Mouse (Mus musculus) erythroblast, embryonic 14.5 days (primary cell): ENCODE measurements around the gene Sec24b. TPM values are rescaled to one million over a fixed set of nuclear protein-coding genes. Genes with fewer than 3 reads are reported as not detected.

ENCODE experiments used
- H3K27me3 ChIP-seq: 2 replicates; pipeline ENCODE4 v1.6.1; 2012; ENCODE audit warnings: inconsistent platforms; ENCODE audit not compliant: control insufficient read depth
- H3K36me3 ChIP-seq: 2 replicates; pipeline ENCODE4 v1.6.1; 2012; ENCODE audit warnings: mild to moderate bottlenecking, inconsistent platforms; ENCODE audit not compliant: control insufficient read depth
- H3K4me1 ChIP-seq: 2 replicates; pipeline ENCODE4 v1.6.1; 2012; ENCODE audit warnings: inconsistent platforms; ENCODE audit not compliant: control insufficient read depth
- H3K4me3 ChIP-seq: replicated peaks from 2 replicates; pipeline ENCODE3; 2012; ENCODE audit warnings: moderate library complexity, mild to moderate bottlenecking, inconsistent platforms
- H3K9me3 ChIP-seq: 2 replicates; pipeline ENCODE4 v1.6.1; 2012; ENCODE audit warnings: low read length, inconsistent platforms, mixed read lengths; ENCODE audit not compliant: control insufficient read depth
- GATA1 ChIP-seq: IDR thresholded peaks from 2 replicates; pipeline ENCODE4 v1.6.1; 2012; ENCODE audit warnings: low read length, inconsistent platforms, mixed read lengths
- TAL1 ChIP-seq: IDR thresholded peaks from 3 replicates; pipeline ENCODE4 v1.6.1; 2012; ENCODE audit warnings: low read length, inconsistent platforms, mixed read lengths
- polyA plus RNA-seq: library from polyadenylated mRNA; stranded (reverse); fragments of >175 nt; gene quantifications from 2 replicates; pipeline ENCODE4 v1.2.3, GENCODE M21; 2012

Sec24b gene
- polyA plus RNA-seq, 1 experiment = 1.8 TPM

DNA sequence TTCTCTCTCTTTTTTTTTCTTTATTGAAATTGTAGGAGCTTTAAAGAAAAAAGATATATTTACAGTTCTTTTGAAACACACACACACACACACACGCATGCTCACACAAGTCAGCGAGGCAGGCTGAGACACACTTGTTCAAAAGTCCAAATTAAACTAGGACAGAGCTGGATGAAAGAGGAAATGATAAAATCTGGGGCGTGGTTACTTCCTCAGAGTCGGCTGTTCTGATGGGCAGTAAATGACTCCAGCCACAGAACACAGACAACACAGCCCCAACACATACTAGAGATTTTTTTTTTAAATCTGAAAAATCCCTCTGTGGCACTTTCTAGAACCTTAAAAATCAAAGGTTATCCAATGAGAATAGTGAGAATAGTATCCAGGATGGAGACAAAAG, 117.5 kb downstream of the Sec24b start:
- Histone ChIP-seq H3K27me3 (no peaks in the 10 kb centered on the region), H3K4me1 (peaks cover 9% of the 10 kb centered on the region), H3K4me3 (no peak overlapping the region), H3K9me3 (no peaks in the 10 kb centered on the region), H3K36me3 (no peaks in the 10 kb centered on the region)
- TF ChIP-seq GATA1 (no peak), TAL1 (no peak)

DNA sequence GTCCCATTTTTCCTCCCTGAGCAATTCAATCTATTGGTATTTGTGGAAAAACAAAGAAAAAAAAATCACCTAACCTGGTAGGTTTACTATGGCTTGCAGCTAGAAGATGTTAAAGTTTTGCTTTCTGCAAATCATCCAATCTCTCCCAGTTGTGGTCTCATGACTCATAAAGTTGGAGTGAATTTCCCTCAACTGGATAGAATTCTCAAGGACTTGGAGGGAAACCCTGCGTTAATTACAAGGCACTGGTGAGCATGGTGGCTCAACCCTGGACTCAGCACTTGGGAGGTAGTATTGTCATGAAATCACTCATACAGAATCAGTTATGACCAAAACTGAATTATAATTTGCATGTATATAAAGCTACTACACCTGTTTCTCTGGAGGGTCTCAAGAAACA, 120.1 kb downstream of the Sec24b start:
- H3K4me3 ChIP-seq = no peak overlapping the region
- no peaks in the 10 kb centered on the region for H3K27me3 ChIP-seq

DNA sequence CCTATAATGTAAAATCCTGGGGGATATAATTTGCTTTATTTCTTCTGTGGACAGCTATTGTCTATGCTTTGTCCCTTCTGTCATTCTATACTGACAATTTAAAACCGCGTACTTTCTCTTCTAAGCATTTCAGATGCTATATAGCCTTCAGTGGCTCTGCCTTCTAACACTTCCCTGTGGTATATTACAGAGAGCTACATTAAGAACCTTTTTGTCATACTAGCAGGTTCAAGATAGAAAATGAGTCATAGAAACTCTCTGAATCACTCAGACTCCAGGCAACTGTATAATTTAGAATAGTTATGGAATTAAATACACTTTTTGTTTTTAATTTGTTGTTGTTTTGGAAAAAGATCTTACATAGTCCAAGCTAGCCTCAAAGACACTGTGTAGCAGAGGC, 120.6 kb downstream of the Sec24b start:
- no peaks in the 10 kb centered on the region for H3K9me3 ChIP-seq
- no peak overlapping the region for H3K4me3 ChIP-seq
- no peaks in the 10 kb centered on the region for H3K27me3 ChIP-seq
- TF ChIP-seq TAL1 (no peak), GATA1 (no peak)
- no peaks in the 10 kb centered on the region for H3K36me3 ChIP-seq
- H3K4me1 ChIP-seq = no peaks in the 10 kb centered on the region

More for the DNA sequence above, 120.1 kb downstream of the Sec24b start:
- Histone ChIP-seq H3K36me3 (no peaks in the 10 kb centered on the region), H3K9me3 (no peaks in the 10 kb centered on the region), H3K4me1 (peaks cover 4% of the 10 kb centered on the region)
- no peak for TF ChIP-seq TAL1
- TF ChIP-seq GATA1 = no peak

DNA sequence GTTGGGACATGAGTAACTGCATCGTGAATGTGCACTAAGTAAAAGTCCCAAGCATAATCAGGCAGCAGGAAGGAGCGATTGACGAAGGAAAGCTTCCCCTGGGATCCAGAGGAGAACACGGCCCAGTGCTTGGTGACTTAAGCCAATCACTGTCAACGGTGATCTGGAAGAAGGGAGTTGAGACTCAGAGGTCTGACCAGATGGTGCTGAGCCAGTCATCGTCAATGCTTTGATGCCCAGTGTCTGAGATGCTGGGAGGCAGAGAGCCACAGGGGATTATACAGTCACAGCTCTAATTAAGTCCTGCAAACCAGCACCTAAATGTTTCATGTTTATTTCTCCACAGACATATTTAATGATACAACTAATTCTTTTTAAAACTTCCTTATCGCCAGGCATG, 122.3 kb downstream of the Sec24b start:
- Histone ChIP-seq H3K4me1 (no peaks in the 10 kb centered on the region), H3K36me3 (no peaks in the 10 kb centered on the region), H3K9me3 (no peaks in the 10 kb centered on the region), H3K27me3 (no peaks in the 10 kb centered on the region), H3K4me3 (no peak overlapping the region)
- TF ChIP-seq TAL1 (no peak), GATA1 (no peak)

DNA sequence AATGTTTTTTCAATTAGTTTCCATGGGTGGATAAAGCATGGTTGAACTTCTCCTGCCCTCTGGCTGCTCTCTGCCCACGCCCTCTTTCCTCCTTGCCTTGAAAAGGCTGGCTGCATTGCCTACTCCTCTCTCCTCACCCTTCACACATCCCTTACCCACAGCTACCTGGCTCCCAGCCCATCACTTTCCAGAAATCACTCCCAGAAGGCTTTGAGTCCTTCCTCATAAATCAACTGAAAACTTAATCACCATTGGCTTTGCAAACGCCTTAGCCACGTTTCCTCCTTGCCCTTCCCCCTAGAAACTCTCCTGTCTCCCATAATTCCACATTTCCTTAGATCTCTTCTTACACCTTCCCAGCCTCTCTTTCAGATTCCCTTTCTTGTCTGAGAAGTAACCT, 123.5 kb downstream of the Sec24b start:
- H3K4me1 ChIP-seq = no peaks in the 10 kb centered on the region
- H3K9me3 ChIP-seq = no peaks in the 10 kb centered on the region
- TF ChIP-seq TAL1 (no peak), GATA1 (no peak)
- no peaks in the 10 kb centered on the region for H3K36me3 ChIP-seq
- no peak overlapping the region for H3K4me3 ChIP-seq
- no peaks in the 10 kb centered on the region for H3K27me3 ChIP-seq

DNA sequence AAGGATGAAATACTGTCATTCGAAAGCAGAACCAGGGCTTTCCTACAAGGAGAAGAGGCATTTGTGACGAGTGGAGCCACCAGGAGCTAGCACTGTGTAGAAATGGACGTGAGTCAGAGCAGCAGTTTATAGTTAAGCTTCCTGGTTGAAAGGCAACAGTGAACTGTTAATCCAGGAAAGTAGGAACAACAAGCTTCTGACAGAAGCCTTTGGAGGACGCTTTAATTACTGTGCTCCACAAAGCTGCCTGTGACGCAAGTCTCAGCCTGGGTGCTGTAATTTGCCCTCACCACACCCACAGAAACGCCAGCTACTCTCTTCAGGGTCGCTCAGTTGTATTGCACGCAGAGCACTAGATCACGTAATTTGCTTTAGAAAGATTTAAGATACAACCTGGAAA, 124.8 kb downstream of the Sec24b start:
- no peak overlapping the region for H3K4me3 ChIP-seq
- H3K27me3 ChIP-seq = no peaks in the 10 kb centered on the region
- no peaks in the 10 kb centered on the region for H3K36me3 ChIP-seq
- H3K4me1 ChIP-seq = no peaks in the 10 kb centered on the region
- TF ChIP-seq GATA1 = no peak
- TF ChIP-seq TAL1 = no peak
- H3K9me3 ChIP-seq = no peaks in the 10 kb centered on the region

Other genes starting within 250 kb of the Sec24b start
- 0.02 TPM in 1 of 2 replicates, not detected in the other for gene Rrh, start 239.0 kb downstream of the Sec24b start, polyA plus RNA-seq
- gene Gar1, start 230.2 kb downstream of the Sec24b start, polyA plus RNA-seq = 2.4 and 3.4 TPM in 2 replicates
- gene Cfi, start 225.7 kb downstream of the Sec24b start, polyA plus RNA-seq = 0.02 TPM in 1 of 2 replicates, not detected in the other
- gene Pla2g12a, start 182.9 kb downstream of the Sec24b start, polyA plus RNA-seq = 4.0 and 4.1 TPM in 2 replicates
- 0.47 and 0.62 TPM in 2 replicates for gene Casp6, start 160.1 kb downstream of the Sec24b start, polyA plus RNA-seq
- gene Mcub, start 91.3 kb downstream of the Sec24b start, polyA plus RNA-seq = 2.9 and 4.8 TPM in 2 replicates
- gene Col25a1, start 69.9 kb upstream of the Sec24b start, polyA plus RNA-seq = 0.01 TPM in 1 of 2 replicates, not detected in the other